Mouse (Mus musculus) A20 (cell line): ENCODE results near the gene Cpne4.

ENCODE experiments used
- DNase-seq: peaks from one replicate; pipeline ENCODE4 v3.0.0-alpha.2; 2011; ENCODE audit warnings: low read depth, low spot score

Gene Cpne4

DNA sequence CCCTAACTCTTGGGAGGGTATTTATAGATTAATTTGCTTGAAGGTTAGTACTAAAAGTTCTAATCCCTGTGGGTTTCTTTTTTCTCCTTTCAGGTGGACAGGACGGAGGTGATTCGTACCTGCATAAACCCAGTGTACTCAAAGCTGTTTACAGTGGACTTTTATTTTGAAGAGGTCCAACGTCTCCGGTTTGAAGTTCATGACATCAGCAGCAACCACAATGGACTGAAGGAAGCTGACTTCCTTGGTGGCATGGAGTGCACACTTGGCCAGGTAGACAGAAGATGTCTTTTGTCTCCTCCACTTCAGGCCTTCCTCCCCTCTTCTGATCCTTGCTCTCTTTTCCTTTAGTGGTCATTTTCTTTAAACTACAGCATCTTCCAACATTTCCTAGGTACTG is 325.5 kb downstream of the Cpne4 start:
- DNase-seq = no peak

DNA sequence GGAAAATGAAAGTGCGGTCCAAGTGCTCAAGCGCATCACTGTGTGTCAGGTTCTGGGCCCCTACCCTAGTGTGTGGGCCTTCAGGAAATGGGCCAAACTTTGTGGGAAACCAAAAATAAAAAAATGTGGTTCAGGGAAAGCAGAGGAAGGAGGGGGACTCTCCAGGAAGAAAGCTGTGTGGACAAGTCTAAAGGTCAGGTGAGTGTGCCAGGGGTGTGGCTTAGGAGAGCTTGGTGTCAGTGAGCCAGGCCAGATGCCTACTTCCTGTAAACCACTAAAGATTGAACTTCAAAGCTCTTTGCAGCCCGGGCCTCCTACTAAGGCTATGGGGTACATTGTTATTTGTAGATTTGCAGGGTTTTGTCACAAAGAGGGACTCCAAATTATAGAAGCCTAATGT is 327.1 kb downstream of the Cpne4 start:
- DNase-seq = peak; percentile 19

DNA sequence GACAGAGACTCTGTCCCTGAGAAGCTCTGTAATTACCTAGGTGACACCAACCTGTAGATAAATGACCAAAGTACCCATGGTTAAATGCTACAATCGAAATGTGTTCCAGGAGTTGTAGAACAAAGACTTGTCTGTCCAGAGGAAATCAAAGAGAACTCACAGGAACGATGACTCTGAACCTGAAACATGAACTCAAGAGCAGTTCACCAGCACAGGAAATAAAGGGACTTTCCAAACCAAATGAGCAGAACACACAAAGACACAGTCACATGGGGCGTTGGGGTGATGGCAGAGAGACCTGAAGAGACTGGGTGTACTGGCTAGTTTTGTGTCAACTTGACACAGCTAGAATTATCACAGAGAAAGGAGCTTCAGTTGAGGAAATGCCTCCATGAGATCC is 329.9 kb downstream of the Cpne4 start:
- DNase-seq = peak; percentile 68

DNA sequence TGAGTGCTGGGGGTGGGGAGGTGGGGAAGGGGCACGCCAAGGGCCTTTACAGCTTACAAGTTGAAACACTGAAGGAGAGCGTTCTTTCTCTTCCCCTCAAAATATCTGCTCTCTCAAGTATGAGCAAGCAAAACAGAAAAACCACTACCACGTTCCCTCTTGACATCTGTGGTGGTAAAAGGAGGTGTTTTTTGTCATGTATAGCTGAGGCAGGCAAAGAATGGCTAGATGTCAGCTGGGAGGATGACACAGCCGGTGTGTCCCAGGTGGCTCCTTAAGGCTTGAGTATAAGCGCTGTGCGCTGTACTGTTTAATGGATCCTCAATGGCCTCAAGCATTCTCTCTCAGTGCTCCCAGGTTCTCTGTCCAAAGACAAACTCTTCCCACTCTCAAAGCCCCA is 331.5 kb downstream of the Cpne4 start:
- DNase-seq = peak; percentile 58

DNA sequence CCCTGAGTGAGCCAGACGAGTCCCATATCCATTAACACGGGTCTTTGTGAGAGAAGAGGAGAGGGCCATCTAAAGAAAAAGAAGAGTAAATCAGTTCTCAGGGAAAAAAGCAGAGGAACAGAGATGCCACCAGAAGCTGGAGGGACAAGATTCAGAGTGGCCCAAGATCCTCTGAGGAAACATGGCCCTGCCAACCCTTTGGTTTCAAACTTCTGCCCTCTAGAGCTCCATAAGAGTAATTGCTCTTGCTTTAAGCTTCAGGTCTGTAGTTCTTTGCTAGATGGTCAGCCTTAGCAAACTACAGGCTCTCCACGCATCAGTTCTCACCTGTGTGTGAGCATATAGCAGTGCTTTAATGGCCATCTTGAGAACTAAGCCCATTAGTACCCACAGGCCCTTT is 343.4 kb downstream of the Cpne4 start:
- DNase-seq = peak; percentile 24

DNA sequence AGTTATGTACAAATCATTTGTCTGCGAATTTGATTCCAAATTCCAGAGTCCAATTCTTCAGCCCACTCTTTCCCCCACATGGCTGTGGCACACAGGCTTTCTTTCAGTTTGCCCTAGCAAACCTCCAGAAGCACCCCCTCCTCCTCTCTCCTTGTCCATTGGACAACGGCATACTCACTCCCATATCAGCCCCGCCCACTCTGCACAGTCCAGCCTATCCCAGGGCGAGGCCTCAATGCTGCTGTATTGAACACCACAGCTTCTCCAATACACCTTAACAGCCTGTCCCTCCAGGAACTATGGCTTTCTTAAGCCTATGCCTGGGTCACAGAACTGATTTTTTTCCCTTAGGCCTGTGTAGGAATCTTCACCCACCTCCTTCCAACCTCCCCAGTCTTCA is 348.3 kb downstream of the Cpne4 start:
- DNase-seq = no peak

DNA sequence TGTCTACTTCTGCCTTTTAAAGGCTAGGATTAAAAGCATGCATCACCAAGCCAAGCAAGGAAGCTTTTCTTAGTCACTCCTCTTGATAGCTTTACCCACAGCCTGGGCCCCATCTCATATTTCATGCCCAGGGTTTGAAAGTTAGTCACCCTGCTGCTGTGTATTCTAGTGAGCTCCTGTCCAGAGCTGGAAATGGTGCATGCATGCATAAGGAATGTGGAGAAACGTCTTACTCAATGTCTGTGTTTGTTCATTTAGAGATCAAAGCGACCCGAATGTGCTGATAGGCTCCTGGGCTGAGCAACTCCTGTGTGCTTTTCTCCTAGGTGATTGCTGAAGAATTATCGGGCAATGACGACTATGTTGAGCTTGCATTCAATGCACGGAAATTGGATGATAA is 354.0 kb downstream of the Cpne4 start:
- DNase-seq = no peak

DNA sequence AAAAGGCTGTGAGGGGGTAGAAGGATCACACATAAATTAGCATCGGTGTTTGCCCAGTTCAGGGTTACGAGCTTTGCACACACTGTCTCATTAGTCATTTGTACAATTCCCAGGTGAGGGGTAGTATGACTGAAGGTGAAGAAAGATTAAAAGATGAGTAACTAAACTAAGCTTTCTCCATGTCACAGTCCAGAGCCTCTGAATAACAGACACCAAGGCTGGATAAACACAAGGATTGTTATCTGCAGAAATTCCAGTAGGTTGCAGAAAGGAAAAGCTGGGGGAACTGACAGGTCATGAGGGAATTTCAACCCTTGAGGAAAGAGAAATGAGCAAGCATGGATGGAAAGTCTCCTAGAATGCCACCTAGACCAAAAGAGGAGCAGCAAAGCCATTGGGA is 354.7 kb downstream of the Cpne4 start:
- no peak for DNase-seq

DNA sequence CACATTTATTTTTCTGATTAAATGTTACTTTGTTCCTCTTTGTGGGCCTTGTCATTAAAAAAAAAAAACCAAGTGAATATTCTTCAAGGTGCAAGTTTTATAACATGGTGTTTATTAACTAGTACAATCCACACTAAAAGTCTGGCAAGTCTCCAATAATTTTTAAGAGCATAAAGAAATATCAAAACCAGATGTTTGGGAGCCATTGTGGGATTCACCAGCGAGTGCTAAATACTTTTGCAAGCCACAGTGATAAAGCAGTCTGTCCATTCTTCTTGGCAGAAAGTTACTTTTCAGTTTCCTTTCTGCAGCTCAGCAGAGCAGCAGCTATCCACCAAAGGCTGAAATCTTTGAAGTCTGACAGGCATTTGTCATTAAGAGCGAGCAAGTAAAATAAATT is 365.6 kb downstream of the Cpne4 start:
- no peak for DNase-seq

DNA sequence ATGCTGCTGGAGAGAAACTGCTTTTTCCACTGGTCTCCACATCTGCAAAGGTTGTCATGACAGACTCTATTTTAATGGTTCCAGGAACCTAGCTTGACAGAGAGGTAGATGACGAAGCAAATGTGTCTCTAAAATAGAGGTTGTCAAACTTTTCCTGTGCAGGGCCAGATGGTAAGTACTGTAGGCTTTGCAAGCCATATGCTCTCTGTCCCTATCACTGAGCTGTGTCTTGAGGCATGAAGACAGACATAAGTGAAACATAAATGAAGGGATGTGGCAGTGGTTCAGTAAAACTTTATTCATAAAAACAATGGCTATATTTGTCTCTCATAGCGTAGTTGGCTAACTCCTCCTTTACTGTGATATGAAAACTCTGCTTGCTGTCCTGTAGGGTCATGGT is 366.2 kb downstream of the Cpne4 start:
- no peak for DNase-seq

DNA sequence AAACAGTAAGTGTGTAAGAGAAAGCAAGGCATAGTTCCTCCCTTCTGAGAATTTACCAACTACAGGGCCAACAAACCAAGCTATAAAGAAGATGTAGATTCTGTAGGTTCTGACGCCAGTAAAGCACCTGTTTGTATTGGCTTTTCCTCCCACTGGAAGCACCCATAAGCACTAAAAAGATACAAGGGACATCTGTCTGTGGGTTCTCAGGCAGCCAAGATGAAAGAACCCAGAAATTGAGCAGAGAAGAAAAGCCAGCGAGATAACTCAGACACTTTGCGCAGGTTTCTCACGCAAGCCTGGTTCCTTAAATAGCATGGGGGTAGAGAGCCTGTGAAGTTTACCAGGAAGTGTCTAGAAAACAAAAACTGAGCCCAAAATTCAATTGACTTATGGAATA is 374.1 kb downstream of the Cpne4 start:
- DNase-seq = no peak

DNA sequence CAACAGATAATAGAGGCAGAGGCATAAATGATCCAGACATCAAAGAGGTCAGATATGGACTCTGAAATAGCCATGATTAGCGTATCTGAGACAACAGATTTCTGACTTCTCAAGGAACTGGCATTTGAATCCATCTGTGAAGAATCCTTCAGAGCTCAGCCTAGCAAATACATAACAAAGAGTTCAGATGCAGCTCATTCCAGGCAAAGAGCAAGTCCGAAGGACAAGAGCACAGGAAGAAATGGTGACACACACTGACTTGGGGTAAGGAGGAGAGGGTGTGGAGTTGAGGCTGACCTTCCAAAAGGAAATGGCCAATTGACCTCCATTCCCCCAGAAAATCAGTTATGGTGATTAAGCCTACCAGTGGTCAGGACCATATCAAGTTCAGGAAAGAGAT is 375.0 kb downstream of the Cpne4 start:
- no peak for DNase-seq

DNA sequence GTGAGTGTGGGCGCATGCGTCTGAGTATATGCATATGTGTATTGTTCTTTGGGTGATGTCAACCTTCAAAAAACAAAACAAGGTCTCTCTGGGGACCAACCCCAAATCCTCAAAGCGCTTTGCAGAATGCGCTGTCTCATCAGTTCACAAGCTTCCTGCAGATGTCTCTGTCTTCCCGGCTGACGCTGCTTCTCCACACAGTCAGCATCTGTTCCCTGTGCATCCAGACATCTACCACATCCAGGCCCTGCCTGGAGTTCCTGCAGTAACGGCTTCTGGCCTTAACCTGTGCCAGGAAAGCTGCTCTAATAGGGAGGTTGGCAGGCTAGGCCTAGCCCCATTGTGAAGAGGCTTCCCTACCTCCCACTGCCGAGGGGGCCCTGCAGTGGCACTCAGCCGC is 381.7 kb downstream of the Cpne4 start:
- DNase-seq = no peak

DNA sequence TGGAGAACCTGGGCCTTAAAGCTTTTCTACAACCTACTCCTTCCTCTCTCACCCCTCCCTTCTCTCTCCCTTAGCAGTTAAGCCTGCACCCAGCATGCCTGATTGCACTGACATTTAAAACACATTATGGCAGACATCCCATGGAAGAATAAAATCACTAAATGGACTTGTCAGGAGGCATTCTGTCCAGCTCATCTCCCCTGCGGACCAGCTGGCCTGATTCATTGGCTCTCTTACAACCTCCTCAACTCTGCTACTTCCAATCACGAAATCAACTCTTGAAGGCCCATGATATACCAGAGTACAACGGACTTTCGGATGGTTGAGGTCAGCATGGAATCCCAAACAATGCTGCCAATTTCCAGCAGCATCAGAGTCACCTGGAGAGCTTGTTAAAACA is 393.3 kb downstream of the Cpne4 start:
- no peak for DNase-seq

DNA sequence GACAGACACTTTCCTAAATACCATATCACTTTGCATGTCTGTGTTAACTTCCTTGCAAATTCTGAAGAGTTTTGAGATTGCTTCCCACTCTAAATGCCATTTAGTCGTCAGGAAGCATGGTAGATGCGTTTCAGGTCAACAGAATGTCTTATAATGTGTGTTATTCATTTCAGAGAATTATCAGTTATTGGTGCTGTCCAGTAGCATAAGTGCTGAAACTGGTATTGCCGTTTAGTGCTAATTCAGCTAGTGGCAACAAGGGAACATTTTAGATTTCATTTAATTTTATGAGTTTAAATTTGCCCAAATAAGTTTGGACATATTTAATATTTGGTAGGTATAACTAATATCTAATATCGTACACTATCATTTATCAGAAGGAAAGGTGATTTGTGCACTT is 403.5 kb downstream of the Cpne4 start:
- DNase-seq = no peak

DNA sequence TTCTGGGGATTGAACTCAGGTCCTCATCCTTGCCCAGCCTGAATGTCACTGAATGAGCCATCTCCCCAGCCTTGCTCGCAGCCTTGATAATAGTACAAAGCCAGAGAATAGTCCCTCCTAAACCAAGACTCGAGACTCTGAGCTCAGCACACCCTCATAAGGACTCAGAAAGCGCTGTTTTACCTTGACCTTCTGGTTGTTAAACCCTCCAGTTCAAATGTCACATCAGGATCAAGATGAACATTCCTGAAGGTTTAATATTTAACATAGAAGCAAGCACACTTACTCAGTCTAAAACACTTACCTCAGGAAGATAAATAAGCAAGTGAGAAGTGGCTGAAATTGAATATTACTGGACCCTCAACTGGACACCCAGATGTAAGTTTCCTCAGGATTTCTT is 405.1 kb downstream of the Cpne4 start:
- no peak for DNase-seq

DNA sequence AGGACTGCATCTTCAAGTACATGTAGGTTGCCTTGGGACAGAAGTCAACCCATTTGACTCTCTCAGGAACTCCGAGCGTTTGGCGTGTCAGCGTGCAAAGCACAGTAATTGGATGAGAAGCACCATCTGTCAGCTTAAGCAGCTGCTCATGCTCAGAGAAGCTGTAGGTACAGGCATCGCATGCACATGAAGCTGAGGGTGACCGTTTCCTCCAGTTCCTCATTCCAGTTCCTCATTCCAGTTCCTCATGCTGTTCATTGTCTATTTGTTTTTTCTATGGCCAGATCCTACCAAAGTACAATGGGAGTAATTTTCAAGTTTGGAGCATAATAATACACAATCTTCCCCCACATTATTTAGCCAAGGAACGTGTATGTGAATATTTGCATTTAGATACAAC is 425.7 kb downstream of the Cpne4 start:
- DNase-seq = peak; percentile 50

DNA sequence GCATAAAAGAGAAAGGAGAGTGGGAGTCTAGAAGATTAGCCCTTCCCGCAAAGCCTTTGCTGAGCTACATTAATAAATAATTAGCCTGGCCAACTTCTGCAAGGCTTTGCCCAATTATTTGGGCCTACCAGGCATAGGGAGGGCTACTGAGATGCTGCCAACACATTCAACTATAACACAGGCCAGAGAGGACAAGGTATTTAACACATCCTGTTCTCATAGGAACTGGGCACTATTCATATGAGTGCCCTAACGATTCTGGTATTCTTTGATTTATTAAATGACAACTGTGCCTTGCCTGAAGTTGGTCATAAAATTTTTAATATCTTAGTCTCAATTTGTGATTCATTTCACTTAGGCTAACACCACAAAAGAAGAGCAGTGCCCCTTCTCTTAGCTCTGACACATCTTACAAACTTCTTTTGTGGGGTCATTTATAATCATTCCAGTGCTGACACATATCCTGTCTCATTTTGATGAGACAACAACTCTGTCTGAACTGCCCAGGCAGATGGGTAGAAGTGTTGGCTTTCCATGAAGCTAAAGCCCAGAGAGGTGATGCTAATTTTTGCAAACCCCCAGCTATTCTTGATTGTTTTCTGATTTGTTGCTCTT is 435.0 kb downstream of the Cpne4 start:
- DNase-seq = no peak

DNA sequence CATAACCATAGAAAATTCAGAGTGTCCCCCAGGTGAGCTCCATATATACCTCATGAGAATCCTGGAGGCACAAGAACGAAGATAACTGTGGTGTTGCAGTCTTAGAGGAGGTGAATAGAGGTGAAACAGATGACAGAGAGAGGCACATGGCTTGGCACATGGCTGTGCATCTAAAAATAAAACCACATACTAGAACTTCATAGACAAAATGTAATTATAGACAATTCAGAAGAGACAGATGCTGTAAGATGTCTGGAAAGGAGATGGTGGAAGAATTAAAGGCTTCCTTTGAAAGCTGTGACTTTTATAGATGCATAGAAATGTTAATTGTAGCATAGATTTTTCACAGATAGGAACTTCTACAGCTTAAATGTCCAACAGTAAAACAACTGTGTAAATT is 451.1 kb downstream of the Cpne4 start:
- DNase-seq = no peak

DNA sequence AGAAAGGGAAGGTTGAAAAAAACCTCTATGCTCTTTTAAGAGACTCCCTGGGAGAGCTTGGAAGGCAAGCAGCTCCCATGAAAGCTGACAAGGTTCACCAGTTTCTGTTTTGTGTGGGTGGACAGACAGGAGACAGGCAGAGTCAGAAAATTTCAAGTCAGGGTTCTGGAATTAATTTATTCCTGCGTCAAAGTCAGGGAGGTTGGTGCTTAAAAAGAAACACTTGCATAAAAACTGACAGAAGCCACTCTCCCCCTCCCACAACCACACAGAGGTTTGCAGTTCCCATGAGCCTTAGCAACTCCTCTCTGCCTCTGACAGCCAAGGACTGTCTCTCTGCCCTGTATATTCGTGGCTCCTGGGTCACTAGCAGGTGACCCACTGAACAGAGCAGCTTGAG is 463.6 kb downstream of the Cpne4 start:
- no peak for DNase-seq

DNA sequence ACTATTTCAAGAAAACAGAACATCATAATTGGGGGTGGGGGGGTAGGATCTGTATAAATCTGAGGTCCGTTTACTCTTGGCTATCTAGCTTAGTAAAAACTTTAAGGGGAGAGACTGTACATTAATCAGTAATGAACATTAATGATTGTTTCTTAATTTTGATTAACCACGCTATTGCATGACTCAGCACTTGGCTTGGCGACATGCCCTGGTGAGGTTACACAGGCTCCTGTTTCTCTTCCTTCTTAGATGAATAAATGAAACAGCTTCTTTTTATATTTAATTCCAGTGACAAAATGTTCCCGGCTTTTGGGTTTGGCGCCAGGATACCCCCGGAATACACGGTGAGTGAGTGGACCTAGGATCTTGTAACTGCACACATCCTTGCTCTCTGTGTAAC is 471.1 kb downstream of the Cpne4 start:
- DNase-seq = no peak

DNA sequence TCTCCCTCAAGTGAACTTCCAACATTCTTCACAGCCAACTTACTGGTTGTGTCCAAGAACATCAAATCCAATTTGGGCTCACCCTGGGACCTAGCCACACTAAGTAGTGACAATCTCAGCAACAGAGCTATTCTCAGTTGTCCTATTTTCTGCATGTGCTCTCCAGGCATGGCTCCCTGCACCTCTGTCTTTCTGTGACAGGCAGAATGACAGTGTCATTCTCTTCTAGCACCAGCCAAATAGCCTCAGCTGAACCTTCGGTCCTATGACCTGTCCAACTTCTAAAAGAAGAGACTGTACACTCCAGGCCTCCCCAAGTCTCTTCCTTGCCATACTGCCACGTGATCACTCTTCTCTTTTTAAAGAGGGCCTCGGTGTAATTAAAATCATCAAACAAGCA is 481.2 kb downstream of the Cpne4 start:
- no peak for DNase-seq

DNA sequence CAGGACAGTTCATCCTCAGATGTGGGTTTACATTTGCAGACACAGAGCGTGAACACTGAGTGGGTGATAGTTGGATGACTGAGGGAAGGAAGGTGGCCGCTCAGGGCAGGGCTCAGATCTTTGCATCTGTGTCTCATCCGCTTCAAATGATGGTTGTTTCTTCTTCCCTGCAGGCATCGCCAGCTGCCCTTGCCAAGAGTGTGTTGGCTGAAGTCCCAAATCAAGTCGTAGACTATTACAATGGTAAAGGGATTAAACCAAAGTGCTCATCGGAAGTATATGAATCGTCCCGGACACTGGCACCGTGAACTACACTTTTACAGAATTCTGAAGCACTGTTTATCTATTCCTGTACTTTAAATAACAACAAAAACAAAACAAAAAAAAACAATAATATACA is 485.5 kb downstream of the Cpne4 start:
- no peak for DNase-seq

DNA sequence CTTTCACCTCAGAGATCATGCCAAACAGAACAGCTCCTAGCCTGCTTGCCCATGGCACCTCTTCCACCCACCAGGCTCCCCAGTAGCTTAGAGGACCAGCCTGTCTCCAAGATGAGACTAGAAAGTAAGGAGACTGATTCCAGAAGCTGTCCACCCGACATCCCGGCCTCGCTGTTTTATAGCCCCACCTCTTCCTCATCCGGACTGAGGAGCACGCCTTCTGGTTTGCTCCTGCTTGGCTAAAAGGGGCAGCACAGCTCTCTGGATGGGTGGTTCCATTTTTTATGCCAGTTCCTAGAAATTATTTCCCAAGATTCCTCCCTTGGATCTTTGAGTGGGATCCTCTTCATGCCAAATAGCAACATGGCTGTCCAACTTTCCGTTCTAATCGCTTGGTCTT is 486.6 kb downstream of the Cpne4 start:
- DNase-seq = no peak

DNA sequence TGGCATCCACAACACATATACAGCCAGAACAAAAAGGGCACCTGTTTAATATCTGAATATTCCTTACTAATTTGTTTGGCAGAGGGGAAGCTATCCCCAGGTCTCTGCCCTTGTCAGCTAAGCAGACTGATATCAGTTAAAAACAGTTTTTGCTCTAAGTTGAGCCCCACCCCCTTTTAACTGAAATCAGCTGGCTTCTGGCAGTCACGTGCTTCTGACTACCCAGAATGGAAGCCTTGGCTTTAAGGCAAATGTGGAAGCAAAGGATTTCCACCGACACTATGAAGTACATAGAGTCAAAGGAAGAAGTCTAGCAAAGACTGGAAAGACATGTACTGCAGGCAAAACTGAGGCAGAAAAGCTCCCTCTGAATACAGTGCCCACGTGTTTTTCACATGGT is 490.8 kb downstream of the Cpne4 start:
- no peak for DNase-seq
